Mouse (Mus musculus) c-Kit-negative CD71-positive TER-119-positive erythroid progenitor cells, embryonic 14.5 days (primary cell): ENCODE data around the gene Mrc2.
A peak's percentile ranks its signal among the peaks of the same experiment; 100 is the strongest.

ENCODE experiments used
- DNase-seq: peaks from one replicate; pipeline ENCODE4 v3.0.0-alpha.2; 2013; ENCODE audit warnings: low read depth, low spot score

The Mrc2 gene

DNA sequence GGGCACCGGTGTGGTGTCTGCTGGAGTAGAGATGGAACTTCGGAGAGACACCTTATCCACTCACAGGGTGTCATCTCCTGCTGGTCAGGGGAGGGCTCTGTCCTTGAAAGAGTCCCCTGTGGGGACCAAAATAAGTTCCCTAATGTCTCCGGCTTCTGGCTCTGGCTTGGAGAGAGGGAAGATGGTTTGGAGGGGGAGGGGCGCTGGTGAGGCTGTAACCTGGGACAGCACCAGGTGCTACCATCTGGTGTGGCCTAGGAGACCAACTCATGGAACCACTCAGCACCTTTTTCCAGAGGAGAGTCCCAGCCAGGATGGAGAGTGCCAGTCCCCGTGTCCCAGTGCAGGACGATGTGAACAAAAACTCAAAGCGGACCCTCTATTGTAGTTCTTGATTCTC is 58.2 kb downstream of the Mrc2 start:
- no peak for DNase-seq

DNA sequence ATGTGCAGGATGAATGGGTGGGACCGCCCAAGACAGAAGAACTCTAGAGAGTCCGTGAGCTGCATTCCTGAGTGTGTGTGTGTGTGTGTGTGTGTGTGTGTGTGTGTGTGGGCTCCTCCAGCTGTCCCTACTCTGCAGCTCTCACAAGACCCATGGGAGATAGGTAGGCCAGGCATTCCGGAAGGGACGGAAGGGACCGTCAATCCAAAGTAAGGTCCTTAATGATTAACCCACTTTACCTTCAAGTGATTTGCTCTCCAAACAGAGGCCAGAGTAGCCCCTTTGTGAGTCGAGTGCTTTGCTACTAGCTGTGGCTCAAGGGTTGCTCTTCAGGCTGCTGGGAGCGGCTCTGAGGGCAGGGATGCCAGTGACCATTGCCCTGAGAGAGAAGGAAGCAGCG is 59.7 kb downstream of the Mrc2 start:
- no peak for DNase-seq

DNA sequence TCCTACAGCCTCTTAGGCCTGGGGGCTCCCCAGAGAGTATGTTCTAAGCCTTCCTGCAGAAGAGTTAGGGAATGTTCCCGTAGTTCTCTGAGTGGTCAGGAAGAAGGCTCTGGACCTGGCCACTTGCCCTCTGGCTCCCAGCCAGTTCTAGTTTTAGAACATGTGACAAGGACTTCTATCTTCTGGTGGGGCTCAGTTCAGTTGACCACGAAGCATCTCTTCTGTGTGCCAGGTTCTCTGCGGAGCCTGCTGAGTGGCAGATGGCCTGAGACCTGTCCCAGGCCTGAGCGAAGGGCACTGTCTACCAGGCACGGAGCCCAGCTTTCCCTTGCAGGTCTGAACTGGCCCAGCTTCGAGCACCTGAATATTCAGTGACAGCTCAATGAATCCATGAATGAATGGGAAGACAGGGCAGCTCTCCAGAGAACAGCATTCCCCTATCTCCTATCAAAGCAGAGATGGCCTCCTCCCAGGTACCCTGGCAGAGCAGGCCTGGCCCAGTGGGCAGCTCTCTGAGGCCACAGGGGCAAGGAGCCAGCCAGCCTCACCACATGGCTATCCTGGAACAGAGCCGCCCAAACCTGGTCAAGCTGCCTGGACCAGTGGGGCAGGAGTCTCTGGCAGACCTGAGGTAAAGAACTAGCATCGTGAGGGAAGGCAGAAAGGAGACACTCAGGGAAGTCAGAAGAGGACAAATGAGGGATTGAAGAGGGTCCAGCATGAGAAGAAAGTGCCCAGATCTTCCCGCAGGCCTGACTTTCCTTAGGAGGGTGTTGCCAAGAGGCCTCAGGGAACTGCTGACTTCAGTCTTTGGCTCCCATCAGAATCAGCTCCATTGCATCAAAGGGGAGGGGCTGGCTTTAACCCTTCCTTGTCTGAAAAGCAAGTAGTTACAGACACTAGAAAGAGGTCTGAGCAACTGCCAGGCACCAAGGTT is 60.8 kb downstream of the Mrc2 start:
- DNase-seq, result no peak

DNA sequence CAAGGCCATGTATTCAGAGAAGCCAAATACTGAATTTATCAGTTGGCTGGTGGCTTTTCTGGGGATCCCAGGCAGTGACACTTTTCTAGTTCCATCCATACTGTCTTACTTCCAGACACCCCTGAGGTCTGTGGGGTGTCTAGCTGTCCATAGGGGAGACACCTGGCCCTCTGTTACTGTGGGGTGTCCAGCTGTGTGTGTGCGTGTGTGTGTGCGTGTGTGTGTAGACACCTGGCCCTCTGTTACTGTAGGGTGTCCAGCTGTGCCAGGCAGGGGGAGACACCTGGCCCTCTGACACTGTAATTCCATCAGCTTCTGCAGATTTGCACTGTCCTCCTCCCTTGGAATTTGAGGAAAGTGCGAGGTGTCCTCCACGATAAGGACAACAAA is 61.4 kb downstream of the Mrc2 start:
- DNase-seq, result no peak

DNA sequence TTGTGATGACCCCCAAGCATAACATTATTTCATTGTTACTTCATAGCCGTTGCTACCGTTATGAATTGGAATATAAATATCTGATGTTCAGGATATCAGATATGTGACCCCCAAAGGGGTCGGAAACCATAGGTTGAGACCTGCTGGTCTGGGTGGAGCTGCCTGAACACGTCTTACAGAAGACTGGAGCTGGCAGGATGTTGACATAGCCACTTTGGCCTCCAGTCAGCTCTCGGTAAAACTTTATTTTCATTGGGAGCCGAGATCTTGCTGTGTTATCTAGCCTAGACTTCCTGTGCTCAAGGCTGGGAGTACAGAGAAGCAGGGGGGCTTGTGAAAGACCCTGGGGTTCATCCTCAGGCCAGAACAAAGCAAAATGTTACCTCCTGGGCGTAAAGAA is 63.9 kb downstream of the Mrc2 start:
- no peak for DNase-seq

DNA sequence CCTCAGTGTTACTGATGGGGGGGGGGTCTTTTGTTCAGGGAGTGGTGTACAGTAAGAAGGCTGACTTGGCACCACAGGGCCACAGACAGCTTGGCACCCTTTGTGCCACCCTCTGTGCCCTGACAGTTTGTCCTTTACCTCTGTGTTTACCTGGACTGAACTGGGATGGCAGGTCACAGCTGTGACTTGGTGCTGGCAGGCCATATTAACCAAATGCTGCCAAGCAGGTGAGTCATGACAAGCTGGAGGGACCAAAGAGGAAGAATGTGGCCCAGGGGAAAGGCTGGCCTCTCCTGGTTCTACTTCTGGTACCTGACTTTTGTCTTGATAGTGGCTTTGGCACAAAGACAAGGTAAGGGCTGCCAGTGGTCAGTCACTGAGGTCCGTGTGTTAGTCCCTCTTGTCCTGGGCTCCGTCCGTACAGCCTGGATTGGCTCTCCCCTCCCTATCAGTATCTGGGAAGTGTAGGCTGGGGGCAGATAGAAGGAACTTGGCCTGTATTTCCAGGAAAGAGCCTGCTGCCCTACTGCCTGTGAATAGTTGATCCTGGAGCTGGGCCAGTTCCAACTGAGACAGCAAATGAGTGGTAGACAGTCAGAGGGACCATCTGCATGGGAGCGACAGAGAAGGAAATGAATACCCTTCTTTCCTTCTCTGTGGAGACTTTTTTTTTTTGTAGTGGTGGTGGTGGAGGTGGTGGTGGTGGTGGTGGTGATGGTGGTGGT is 69.8 kb downstream of the Mrc2 start:
- no peak for DNase-seq

DNA sequence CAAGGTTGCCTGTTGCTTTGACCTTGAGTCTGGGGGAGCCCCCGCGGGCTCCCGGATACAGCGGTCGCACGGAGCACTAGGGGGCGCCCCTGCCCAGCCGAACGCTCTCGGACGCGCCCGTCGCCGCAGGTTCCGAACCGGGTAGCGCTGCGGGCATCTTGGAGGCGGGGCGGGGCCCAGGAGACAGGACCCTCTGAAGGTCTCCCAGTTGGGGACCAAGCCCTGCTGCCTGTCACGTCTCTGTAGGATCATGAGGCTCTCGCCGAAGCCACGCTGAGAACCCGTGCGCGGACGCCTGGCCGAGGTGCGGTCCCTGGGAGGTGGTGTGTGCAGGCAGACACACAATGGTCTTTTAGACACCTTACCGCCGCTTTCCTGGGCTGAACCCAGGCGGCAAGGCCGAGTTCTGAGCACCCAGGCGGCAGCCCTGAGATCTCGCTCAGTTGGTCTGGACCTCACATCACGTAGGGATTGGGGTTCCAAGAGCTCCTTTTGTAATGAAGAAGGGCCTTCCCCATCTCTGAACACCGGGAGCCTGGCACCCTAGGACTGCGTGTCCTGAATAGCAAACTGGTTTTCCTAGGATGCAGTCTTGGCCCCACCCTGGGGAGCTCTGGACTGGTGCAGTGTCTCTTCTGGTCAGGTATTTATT is 70.6 kb downstream of the Mrc2 start:
- peak; percentile 49 for DNase-seq

DNA sequence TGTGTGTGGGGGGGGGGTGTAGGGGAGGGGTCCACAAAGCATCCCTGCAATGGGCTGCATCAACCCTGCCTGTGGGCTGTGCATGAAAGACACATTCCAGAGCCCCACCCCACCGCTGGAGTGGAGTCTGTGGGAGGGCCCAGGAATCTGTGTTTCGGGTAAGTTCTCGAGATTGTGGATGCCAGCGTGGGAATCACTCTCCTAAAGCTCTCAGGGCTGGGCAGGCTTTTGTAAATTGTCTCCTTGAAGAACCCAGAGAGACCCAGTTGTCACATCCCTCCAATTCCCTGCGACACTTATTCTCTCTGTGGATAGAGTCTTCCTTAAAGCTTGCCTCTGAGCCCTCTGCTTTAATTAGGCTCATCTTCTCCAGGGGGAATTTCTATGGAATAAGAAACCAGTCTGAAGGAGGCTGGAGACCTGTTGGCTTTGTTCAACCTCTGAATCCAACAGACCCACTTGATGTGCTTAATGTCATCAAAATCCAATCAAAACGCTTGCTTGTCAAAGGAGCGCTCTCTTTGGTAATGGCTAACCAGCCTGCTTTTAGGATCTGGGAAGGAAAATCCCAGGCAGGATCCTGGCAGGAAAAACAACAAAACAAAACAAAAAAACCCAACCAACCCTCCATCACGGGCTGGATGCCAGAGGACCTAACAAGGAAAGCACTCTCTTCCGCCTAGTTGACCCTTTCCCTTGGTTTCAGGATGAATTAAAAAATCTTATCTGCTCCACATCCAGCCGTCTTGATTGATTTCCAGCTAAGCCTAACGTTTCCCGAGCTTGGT is 71.3 kb downstream of the Mrc2 start:
- no peak for DNase-seq

DNA sequence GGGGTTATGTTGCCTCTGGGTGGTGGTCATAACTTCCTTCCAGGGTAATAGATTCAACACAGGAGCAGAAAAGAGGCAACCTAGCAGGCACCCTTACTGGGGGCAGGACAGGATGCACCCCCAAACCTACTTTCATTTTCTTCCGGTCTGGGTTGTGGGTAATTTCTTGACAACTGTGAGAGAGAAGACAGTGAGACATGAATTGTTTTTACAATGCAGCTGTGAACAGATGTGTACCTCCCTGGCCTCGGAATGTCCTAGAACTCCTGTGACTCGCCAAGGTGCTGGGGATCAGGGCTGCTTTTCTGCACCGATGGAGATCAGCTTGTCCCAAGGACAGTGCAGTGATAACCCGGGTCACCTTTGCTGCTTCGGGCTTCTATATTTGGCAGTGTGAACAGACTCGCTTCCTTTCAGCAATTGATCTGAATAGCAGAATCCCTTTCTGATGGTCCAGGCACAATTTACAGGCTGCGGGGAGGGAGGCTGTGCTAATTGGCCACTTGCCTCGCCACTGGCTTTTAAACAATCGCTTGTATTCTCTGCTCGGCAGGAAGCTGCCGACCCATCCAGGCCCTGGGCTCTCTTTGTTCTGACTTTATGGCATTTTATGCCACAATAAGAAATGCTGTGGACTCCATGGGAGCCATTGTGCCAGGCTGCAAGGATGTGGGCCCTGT is 72.1 kb downstream of the Mrc2 start:
- no peak for DNase-seq

DNA sequence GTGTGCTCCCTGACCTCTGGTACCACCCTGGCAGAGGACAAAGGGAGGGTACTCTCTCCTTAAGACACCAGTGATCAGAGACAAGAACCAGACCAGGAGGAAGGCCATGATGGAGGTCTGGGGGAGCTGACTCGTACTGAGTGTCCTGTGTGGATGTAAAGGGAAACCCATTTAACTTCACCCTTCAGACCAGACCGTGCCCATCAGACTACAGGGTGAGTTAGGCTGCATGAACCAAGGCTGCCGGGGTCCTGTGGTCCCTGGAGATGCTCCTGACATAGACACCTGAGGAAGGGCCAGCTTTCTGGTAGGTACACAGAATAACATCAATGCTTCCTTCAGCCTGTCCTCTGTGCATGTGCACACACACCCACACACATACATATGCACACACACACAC is 73.2 kb downstream of the Mrc2 start:
- DNase-seq, result no peak

DNA sequence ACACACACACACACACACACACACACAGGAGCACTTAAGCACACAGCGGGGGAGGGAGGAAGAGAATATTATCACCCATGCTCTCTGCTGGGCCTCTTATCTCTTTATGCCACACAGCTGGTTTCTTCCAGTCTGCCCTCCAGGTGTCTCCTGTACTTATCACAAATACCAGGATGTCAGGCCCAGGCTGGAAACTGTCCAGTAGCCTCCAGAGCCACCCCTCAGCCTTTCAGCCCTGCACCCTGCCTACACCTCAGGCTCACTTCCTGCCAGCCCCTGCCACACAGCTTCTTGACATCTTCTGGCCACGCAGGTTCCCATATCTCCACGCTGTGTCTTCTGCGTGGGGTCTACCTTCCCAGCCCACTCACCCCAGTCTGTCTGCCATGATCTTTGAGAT is 73.6 kb downstream of the Mrc2 start:
- peak; percentile 80 for DNase-seq

DNA sequence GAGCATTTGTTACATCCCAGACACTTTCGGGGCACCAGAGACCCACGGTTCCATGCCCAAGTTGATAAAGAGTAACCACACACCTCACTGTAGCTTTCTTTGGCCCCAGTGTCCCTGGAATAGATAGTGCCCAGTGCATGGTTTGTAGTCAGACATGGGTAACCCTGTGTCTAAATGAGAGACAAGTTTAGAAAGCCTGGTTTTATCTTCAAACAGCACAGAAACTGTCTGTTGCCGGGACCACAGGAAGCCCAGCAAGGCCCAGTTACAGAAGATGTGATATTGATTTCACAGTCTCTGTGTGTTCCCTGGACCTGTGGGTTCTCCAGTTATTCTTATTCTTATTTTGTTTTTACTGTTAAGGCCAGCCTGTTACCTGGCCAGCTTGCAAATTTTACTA is 74.7 kb downstream of the Mrc2 start:
- no peak for DNase-seq

DNA sequence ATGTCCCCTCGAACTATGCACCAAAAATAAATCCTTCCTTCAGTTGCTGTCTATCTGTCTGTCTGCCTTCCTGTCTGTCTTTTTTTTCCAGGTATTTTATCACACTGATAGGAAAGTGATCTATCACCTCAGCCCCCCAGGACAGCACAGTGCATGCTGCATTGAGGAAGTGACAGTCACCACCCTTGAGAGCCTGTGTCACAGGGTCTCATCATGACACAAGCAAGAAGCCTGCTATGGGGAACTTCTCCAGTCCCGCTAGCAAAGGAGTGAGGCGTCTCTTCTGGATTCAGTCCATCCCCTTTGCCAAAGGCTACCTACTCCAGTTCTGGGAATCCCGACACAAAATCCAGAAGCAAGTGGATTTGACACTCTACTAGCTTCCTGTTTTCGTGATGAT is 76.4 kb downstream of the Mrc2 start:
- no peak for DNase-seq

DNA sequence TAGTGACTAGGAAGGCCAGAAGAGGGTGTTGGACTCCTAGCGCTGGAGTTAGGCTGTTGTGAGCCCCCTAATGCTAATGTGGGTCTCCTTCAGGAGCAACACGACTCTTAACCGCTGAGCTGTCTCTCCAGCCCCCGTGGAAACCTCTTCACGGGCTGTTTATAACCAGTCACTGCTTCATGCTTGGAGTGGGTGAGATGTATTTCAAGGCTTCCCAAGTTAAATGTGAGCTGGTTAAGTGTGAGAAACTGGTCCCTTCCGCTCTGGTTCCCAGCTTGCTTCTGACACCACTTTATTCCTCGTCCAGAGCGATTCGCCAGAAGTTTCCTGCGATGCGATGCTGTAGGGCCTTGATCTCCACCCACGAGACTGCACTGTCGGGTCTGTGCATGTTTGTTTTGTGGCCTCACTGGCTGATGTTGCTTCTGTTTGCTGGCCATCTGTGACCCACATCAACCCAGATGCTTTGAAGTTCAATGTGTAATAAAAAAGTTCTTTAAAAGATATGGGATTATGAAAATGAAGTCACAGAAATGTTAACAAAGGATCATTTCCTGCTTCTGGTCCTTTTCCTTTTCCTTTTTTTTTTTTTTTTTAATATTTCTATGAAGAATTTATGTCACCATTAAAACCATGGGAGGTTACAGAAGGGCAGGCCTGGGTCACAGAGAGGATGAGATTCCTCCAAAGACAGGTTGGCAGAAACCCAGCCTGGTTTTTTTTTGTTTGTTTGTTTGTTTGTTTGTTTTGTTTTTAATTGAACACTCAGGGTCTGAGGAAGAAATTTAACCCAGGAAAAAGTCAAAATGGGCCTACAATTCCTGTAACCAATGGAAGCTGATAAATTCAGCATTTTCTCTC is 77.3 kb downstream of the Mrc2 start:
- no peak for DNase-seq

DNA sequence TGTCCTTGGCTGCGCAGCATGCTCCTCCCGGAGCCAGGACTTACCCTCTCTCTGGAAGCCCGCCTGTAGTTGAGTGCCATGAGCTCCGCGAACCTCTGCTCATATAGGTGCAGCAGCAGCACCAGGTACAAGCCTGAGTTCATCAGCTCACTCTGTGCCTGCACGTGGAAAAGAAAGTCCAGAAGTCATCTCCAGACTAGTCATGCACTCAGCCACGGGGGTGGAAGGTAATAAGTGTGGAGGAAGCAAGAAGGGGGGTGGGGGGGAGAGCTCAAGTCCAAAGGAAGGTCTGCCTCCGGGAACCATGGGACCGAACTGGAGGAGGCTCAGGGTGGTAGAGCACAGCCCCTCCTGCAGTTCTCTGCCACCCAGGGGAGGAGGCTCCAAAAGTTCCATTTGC is 79.4 kb downstream of the Mrc2 start:
- no peak for DNase-seq

DNA sequence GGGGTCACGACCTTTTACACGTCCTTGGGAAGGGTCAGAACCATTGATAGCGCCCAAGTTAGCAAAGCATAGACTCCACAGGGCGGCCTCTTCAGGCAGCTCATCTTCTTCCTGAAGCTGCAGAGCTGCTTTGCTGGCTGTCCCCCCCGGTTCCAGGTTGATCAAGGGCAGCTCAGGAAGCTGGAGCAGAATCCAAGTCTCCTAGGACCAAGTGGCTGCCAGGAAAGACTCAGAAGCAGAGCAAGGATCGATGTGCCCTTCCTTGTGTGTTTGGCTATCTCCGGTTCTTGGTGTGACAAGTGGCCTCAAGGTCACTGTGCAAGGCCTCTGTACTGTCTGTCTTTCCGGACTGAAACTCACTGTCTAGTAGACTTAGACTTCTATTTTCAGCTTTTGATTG is 81.4 kb downstream of the Mrc2 start:
- no peak for DNase-seq

DNA sequence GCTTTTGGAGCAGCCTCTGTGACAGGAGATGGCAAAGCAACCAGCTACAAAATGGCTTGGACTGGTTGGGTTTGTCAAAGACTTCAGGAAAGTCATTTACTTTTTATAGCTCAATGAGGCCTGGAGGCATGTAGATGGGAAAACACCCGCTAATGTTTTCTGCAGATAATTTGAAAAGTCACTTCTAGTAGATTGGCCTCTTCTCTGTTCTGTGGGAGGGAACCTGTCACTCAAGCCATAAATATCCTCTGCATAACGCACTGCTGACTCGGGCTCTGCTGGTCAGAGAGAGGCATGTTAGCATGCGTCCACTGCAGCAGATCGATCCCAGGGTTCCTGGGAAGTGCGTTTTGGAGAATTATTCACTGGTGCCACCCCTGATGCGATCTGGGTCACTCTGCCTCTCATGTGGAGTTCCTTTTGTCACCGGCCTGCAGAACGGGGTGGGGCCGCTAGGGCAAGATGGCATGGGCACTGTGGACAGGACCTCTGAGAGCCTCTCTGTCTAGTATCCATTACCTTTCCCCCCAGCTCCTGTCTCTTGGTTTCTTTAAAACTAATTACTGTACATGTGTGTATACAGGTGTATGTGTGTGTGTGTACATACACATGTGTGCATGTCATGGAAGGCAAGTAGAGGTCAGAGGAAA is 82.2 kb downstream of the Mrc2 start:
- no peak for DNase-seq

DNA sequence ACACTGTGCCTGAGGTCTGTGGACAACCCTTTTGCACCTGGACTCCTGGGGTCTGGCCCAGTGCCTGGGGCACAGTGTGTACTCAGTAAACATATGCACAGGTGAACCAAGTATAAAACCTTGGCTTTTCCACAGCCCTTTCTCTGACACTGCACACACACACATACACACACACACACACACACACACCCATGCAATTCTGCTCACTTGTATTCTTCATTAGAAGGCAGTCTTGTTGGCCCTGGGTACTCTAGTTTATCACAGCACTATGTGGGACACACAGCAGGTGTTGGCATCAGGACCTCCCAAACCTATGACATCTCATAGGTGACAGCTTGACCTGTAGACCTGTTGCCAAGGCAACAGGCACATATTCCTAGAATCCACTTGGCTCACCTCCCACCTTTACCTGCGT is 83.4 kb downstream of the Mrc2 start:
- no peak for DNase-seq

DNA sequence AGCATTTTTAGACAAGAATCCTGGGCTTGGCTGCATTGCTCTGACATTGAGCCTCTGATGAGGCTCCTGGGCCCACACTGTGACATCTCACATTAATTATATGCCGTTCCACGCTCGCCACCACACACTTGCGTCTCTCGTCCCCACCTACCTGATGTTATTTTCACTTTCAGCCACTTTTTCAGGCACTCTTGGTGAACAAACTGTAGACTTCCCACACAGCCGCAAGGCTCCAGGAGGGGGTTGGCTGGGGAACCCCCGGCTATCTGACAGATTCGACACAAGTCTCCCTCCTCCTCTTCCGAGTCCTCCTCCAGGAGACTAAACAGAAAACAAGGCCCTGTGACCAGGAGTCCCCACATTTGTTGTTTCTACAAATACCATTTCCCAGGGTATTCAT is 92.8 kb downstream of the Mrc2 start:
- no peak for DNase-seq

DNA sequence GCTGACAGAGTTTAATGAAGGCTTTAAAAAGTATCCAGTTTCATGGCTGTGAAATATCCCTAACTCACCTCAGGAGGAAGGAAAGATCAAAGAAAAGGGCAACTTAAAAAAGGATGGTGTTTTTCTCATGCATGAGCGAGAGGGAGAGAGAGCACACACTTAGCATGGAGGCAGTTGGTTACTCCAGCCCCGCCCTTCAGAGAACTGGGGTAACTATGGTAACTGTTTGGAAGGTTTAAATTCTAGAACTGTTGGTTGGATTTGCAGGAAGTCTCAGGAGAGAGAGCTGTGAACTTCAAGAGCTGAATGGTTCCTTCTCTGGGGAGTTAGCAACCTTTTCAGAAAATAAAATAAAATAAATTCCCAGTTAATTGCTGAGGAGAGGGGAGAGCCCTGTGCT is 96.2 kb downstream of the Mrc2 start:
- no peak for DNase-seq
